22 mouse cellular contexts compared by ENCODE assay signal in genomic region chr16:32671206-32671887, GRCm38 (mm10). TPM values are rescaled to one million over a fixed set of nuclear protein-coding genes. Genes with fewer than 3 reads are reported as not detected.
DNase-seq lines count a peak whose midpoint lies in the region; ATAC-seq and TF ChIP-seq lines count a peak whose summit lies in the region.
"Had no signal": no experiment of that assay in that cellular context is flagged by ENCODE, and none has a peak within 500 bp of the region (broad histone marks: within the 10 kb centered on the region; RNA-seq: fewer than 3 reads in every experiment).

No protein-coding gene starts in this region.

- 64% methylated on average over 13 of the region's 13 CpGs for WGBS in kidney, embryonic 15.5 days
- WGBS in kidney, embryonic 14.5 days = 61% methylated on average over 13 of the region's 13 CpGs
- 84% methylated on average over 13 of the region's 13 CpGs for WGBS in bone marrow, adult 2 months
- 77% methylated on average over 13 of the region's 13 CpGs for WGBS in liver, embryonic 15.5 days (ENCODE audit: insufficient replicate concordance)

- H3K27me3 ChIP-seq in kidney, embryonic 15.5 days = no peaks in the 10 kb centered on the region
- H3K27me3 ChIP-seq in kidney, embryonic 14.5 days (ENCODE audit: control insufficient read depth, insufficient read depth, low read length) = no peaks in the 10 kb centered on the region
- H3K27me3 ChIP-seq in liver, embryonic 15.5 days = no peaks in the 10 kb centered on the region
- H3K27me3 ChIP-seq: embryonic facial prominence, embryonic 15.5 days; neural tube, embryonic 13.5 days; Patski had no signal

- ATAC-seq in kidney, embryonic 15.5 days (replicated peaks; ENCODE audit: low FRiP score) = peak; percentile 47; the same call in 1 of the 2 replicates
- no peak for ATAC-seq in kidney, embryonic 14.5 days (ENCODE audit: low FRiP score, low TSS enrichment)
- no peak for ATAC-seq in liver, embryonic 15.5 days (ENCODE audit: insufficient read depth)
- ATAC-seq: forebrain, embryonic 14.5 days; Patski had no signal

- TF ChIP-seq POLR2A in bone marrow, adult 2 months (IDR thresholded peaks at IDR 0.05; ENCODE audit: borderline replicate concordance, control insufficient read depth, low read depth, low read length) = no peak

- H3K4me2 ChIP-seq in kidney, embryonic 15.5 days = no peak overlapping the region
- no peak overlapping the region for H3K4me2 ChIP-seq in kidney, embryonic 14.5 days (replicated peaks; ENCODE audit: low read depth, low read length)
- no peak overlapping the region for H3K4me2 ChIP-seq in liver, embryonic 15.5 days
- H3K4me2 ChIP-seq: embryonic facial prominence, embryonic 15.5 days; midbrain, embryonic 11.5 days; neural tube, embryonic 13.5 days had no signal

- H3K9me3 ChIP-seq in kidney, embryonic 15.5 days (replicated peaks) = no peaks in the 10 kb centered on the region
- H3K9me3 ChIP-seq in kidney, embryonic 14.5 days (ENCODE audit: control insufficient read depth, low read length) = no peaks in the 10 kb centered on the region
- no peaks in the 10 kb centered on the region for H3K9me3 ChIP-seq in liver, embryonic 15.5 days (replicated peaks)
- H3K9me3 ChIP-seq: embryonic facial prominence, embryonic 15.5 days; neural tube, embryonic 13.5 days had no signal

- H3K4me1 ChIP-seq in kidney, embryonic 15.5 days = peaks cover 23% of the 10 kb centered on the region
- peaks cover 3% of the 10 kb centered on the region; the same call in 1 of the 2 replicates for H3K4me1 ChIP-seq in kidney, embryonic 14.5 days (ENCODE audit: control insufficient read depth, insufficient read depth, low read length)
- peaks cover 3% of the 10 kb centered on the region for H3K4me1 ChIP-seq in bone marrow, adult 2 months (ENCODE audit: control insufficient read depth, insufficient read depth, low read length)
- peaks cover 73% of the 10 kb centered on the region for H3K4me1 ChIP-seq in liver, embryonic 15.5 days (replicated peaks)

- intact Hi-C loops in gastrocnemius, adult 2 months (cut with DNase I) = no loop called here

- no peak overlapping the region for H3K9ac ChIP-seq in kidney, embryonic 15.5 days
- H3K9ac ChIP-seq in kidney, embryonic 14.5 days (ENCODE audit: low read depth, low read length) = no peak overlapping the region
- H3K9ac ChIP-seq in liver, embryonic 15.5 days = no peak overlapping the region
- H3K9ac ChIP-seq: embryonic facial prominence, embryonic 15.5 days; neural tube, embryonic 13.5 days had no signal

- no peak for TF ChIP-seq CTCF in gastrocnemius, adult 2 months (IDR thresholded peaks at IDR 0.05)
- TF ChIP-seq CTCF in bone marrow, adult 2 months (IDR thresholded peaks at IDR 0.05; ENCODE audit: control insufficient read depth, insufficient read depth, low read length) = no peak

- DNase-seq in gastrocnemius, adult 2 months = no peak
- DNase-seq in gastrocnemius, adult 8-10 months (ENCODE audit: low spot score in 2 of 2) = no peak
- DNase-seq in c-Kit-positive CD71-positive TER-119-positive erythroid progenitor cells, embryonic 14.5 days (ENCODE audit: low spot score) = no peak
- DNase-seq: adrenal gland, postnatal 25 days; cerebellum, adult 9-10 months; embryo, embryonic 11 days; heart, adult 18-20 months; layer of hippocampus, postnatal 36 days; lung, adult 18-20 months; lung, postnatal 36 days; right cerebral cortex, postnatal 25 days; thymus, postnatal 4 days had no signal

- H3K4me3 ChIP-seq in gastrocnemius, adult 2 months = peak overlapping the region; percentile 26; the same call in 1 of the 2 replicates
- H3K4me3 ChIP-seq in kidney, embryonic 15.5 days (replicated peaks) = no peak overlapping the region
- no peak overlapping the region for H3K4me3 ChIP-seq in kidney, embryonic 14.5 days (ENCODE audit: low read length)
- peak overlapping the region; percentile 14 for H3K4me3 ChIP-seq in bone marrow, adult 2 months (replicated peaks; ENCODE audit: control insufficient read depth, low read depth, low read length)
- no peak overlapping the region for H3K4me3 ChIP-seq in liver, embryonic 15.5 days (replicated peaks)
- H3K4me3 ChIP-seq: embryonic facial prominence, embryonic 15.5 days; neural tube, embryonic 13.5 days had no signal

- H3K36me3 ChIP-seq in kidney, embryonic 15.5 days = peaks cover 65% of the 10 kb centered on the region
- peaks cover 59% of the 10 kb centered on the region for H3K36me3 ChIP-seq in kidney, embryonic 14.5 days (ENCODE audit: control insufficient read depth, insufficient read depth, low read length)
- H3K36me3 ChIP-seq in liver, embryonic 15.5 days (replicated peaks) = peaks cover 44% of the 10 kb centered on the region

- peak overlapping the region; percentile 97 for H3K27ac ChIP-seq in gastrocnemius, adult 2 months
- H3K27ac ChIP-seq in kidney, embryonic 15.5 days = no peak overlapping the region
- H3K27ac ChIP-seq in kidney, embryonic 14.5 days (ENCODE audit: low read depth, low read length) = no peak overlapping the region
- peak overlapping the region; percentile 44; the same call in 1 of the 2 replicates for H3K27ac ChIP-seq in bone marrow, adult 2 months (ENCODE audit: control insufficient read depth, insufficient read depth, low read depth, low read length, poor library complexity)
- H3K27ac ChIP-seq in liver, embryonic 15.5 days (replicated peaks) = peak overlapping the region; percentile 66; the same call in 1 of the 2 replicates
- H3K27ac ChIP-seq: kidney, postnatal 0 days; neural tube, embryonic 13.5 days had no signal

RNA-seq across cellular contexts. Expression of gene Tnk2, which starts 27.7 kb away (rescaled TPM):
- total RNA-seq in gastrocnemius, adult 2 months (2021) = 10 to 100 TPM; 48.4 to 54.4 TPM
- total RNA-seq in gastrocnemius, adult 8-10 months (2022) = 10 to 100 TPM; 43.7 to 58.1 (median 46.2) TPM
- polyA plus RNA-seq in kidney, embryonic 15.5 days (2015; fragmentation: Nextera tagmentation; extraction: Ambion mirVana) = 9.3 and 12.4 TPM in 2 replicates
- 10.7 and 11.0 TPM in 2 replicates for polyA plus RNA-seq in kidney, embryonic 14.5 days (2014; fragmentation: Nextera tagmentation; extraction: Ambion mirVana)
- 70.2 and 105 TPM in 2 replicates for polyA plus RNA-seq in bone marrow, adult 2 months (2011; ENCODE audit: insufficient read depth, insufficient read length, low replicate concordance, missing spikeins)
- polyA plus RNA-seq in liver, embryonic 15.5 days (2015; fragmentation: Nextera tagmentation; extraction: Ambion mirVana) = 4.5 and 4.7 TPM in 2 replicates

Comparison
In these comparisons a context has a peak if more than half of its experiments do, and no peak if none do; other contexts are left out.
1. H3K27ac ChIP-seq: peak in gastrocnemius, adult 2 months (single experiment), bone marrow, adult 2 months (single experiment) and liver, embryonic 15.5 days (single experiment); none in kidney, embryonic 15.5 days (single experiment) and kidney, embryonic 14.5 days (single experiment).
2. H3K4me3 ChIP-seq: peak in gastrocnemius, adult 2 months (single experiment) and bone marrow, adult 2 months (single experiment); none in kidney, embryonic 15.5 days (single experiment), kidney, embryonic 14.5 days (single experiment) and liver, embryonic 15.5 days (single experiment).